Mouse (Mus musculus) urinary bladder, postnatal 25 days (tissue): ENCODE results near the gene Dnm3.
"Not testable (repeated sequence)": the region's sequence is repeated elsewhere in the genome, so short reads cannot be mapped to it uniquely, and the experiment has no call there.

ENCODE experiments used
- DNase-seq: peaks from one replicate; pipeline ENCODE4 v3.0.0; 2022; ENCODE audit warnings: low spot score

The Dnm3 gene

GRCm38 (mm10) chr1:162428904-162429303, 48.9 kb downstream of the Dnm3 start:
- no peak for DNase-seq

DNA sequence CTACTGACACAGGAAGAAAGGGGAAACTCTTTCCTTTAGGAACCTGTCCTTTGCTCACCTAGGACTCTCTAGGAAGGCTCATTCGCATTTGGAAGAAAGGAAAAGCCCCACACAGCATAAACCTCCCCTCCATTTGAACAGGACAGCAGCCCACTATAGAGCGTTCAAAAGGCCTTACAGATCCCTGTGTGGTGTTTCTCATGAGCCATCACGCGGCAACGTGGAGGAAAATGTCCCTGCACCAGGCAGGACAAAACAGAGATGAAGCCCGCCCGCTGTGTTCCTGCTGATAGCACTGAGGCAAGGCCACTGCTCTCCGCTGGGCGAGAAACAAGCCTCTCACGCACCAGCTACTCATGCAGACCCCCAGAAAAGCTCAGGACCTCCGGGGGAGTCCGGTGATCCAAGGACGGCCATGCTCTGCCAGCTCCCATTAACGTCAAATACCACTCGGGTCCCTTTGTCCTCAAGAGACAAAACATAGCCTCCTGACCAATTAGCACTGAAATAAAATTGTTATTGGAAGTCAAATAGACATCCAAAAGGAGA, 51.8 kb downstream of the Dnm3 start:
- no peak for DNase-seq

DNA sequence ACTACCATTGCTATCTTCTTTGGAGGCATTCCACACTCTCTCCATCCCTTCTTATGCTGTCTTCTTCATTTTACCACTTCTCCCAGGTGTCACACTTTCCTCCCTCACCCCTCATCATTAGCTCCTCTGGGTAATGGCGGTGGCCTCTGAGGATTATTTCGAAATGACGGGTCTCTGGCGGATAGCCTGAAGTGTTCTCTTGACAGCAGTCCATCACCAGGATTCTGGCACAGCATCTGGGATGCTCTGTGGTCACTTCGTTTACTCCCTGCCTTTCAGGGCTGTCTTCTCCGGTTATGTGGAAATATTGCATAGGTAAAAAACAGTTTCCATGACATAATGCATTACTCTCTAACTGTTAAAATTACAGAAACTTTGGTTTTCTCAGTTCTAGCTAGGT, 55.0 kb downstream of the Dnm3 start:
- no peak for DNase-seq

- no peak for DNase-seq
Measured at GRCm38 (mm10) chr1:162413791-162414190, 64.0 kb downstream of the Dnm3 start.

GRCm38 (mm10) chr1:162412787-162413429, 64.9 kb downstream of the Dnm3 start:
- no peak for DNase-seq

DNA sequence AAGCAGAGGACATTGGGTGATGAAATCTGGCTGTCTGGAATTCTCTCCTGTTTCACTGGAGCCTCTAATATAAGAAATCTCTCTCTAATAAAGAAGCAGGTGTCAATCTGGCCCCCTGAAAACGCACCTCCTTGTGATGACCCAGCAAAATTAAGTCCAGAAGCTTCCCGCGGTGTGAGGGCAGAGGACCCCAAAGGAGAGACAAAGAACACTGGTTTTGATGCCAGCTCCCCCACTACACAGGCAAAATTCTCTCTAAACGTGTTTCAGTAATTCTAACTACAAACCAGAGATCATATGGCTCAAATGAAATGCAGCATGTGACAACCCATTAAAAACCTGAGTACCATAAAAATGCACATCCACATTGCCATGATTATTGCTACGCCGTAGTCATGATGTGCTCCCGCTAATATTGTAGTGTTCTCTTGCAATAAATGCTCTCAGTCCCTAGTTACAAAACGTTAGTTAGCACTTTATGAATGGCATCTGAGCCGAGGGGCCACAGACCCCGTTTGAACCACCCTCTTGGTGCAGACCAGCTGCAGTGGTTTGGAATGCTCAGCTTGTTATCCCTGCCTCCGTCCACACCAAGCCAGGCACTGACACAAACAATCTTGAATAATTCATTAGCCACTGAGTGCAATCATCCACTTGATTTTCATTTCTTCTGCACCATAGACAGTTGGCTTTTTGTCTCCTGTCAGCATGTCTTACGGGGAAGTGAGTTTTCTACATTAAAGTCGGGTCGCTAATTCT, 67.4 kb downstream of the Dnm3 start:
- no peak for DNase-seq

- DNase-seq: no peak
Measured at GRCm38 (mm10) chr1:162394549-162394948, 83.3 kb downstream of the Dnm3 start.

DNA sequence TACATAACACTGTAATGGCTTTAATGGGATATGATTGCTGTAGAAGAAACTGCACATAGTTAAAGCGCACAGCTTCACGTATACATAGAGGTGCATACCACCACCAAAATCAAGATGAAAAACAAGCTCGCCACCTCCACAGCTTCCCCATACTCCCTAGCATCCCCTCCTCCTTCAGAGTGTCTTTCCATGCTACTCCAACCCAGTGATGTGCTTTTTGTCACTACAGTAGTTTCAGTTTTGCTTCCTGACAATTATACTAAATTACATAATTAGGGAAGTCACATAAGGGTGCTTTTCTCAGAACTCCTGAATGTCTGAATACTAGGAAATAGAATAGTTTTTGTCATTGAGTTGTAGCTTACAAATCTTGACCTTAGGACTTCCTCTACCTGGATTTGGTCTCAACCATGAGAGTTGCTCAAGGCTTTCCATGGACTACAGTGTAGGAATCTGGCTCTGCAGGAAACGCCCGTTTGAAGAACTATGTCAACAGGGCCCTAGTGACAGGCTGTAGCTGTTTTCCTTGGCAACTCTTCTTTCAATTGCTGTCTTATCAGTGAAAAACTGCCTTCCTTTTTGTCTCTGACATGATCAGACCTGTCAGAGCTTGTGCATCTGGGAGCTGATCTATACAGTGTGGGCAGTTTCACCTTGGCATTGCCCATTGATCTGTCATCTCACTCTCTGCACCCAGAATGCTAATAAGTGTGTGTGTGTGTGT, 89.2 kb downstream of the Dnm3 start:
- DNase-seq: peak; percentile 15

DNA sequence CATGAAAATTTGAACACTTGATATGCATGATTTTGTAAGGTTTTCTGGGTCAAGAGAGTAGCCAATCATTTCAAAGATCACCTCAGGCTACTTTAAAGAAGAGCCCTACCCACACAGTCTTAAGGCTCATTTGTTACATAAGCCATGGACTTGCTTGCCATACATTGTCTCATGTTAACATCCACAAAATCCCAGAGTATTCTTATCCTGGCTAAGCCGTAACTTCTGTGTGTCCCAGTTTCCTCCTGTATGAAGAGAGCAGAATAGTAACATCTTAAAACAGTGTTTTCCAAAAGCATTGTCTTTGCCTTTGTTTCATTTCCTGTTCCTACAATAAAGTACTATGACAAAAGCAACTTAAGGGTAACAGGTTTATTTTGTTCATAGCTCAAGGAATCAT, 104.8 kb downstream of the Dnm3 start:
- DNase-seq: not testable (repeated sequence)

GRCm38 (mm10) chr1:162369726-162370125, 108.1 kb downstream of the Dnm3 start:
- DNase-seq: no peak

DNA sequence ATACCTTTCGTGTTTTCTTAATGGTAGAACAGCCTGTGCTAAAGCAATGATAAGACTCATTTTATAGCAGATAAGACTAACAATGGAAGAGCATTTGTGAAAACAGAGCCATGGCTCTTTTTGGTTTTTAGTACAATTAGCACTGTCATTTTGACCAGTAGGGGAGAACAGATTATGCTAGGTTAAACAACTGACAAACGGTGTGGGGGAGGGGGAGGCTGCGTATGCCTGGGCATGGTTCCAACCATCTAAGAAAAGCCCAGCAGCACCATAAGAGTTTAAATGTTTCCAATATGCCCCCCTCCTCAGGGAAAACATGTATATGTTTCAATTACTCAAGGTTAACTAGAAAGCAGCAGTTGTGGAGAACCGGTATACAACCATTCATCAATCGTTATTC, 115.9 kb downstream of the Dnm3 start:
- DNase-seq: no peak

GRCm38 (mm10) chr1:162359270-162359669, 118.6 kb downstream of the Dnm3 start:
- DNase-seq: peak; percentile 16

DNA sequence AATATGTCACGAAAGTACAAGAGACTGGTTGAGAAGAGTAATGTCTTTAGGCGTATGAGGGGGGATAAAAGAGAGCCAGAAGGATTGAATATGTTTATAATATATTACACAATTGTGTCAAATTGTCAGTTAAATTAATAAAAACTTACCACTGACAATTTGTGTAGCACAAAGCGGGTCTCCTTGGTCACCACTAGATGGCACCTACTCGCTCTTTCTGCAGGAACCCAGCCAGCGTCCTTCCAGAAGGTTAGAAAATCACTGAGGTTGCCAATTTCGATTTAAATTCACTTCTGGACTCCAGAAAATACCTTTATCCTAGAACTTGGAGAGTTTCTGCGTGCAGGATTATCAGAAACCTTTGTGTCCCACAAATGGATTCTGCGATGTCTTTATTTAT, 119.8 kb downstream of the Dnm3 start:
- DNase-seq: no peak

- no peak for DNase-seq
Measured at GRCm38 (mm10) chr1:162356481-162356880, 121.4 kb downstream of the Dnm3 start.

GRCm38 (mm10) chr1:162354780-162355179, 123.1 kb downstream of the Dnm3 start:
- no peak for DNase-seq

- no peak for DNase-seq
Measured at GRCm38 (mm10) chr1:162353831-162354230, 124.0 kb downstream of the Dnm3 start.

DNA sequence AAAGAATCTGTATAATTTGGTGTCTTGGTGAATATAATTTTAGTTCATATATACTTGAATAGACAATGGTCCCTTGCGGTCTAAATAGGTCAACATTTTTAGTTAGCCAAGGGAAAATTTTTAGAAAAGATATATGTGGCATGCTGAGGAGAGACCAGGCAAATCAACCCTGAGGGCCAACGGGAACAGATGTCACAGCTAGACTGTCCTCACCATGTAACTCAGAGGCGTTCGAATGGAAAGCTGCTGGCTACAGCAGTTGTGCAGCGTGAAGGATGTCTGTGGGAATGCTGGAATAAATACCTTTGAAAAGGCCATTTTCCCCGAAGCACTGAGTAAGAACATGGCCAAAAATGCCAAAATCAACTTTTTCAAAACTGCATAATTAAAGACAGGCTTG, 128.5 kb downstream of the Dnm3 start:
- no peak for DNase-seq

GRCm38 (mm10) chr1:162346456-162347011, 131.3 kb downstream of the Dnm3 start:
- DNase-seq: no peak

GRCm38 (mm10) chr1:162337170-162337569, 140.7 kb downstream of the Dnm3 start:
- DNase-seq: no peak

GRCm38 (mm10) chr1:162336640-162337039, 141.2 kb downstream of the Dnm3 start:
- no peak for DNase-seq

DNA sequence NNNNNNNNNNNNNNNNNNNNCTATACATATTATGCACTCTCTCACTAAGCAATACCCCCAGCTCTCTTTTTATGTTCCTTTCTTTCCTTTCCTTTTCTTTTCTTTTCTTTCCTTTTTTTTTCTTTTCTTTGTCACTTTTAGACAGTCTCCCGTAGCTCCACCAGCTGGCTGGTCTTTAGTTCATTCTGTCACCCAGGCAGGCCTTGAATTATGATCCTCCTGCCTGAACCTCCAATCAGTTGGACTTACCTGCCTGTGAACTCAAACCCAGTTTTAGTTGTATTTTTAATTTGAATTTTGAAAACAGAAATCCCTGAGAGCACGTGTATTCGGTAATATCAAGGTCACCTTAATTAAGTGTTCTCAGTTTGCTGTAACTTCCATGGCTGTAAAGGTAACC, 141.6 kb downstream of the Dnm3 start:
- DNase-seq: no peak

DNA sequence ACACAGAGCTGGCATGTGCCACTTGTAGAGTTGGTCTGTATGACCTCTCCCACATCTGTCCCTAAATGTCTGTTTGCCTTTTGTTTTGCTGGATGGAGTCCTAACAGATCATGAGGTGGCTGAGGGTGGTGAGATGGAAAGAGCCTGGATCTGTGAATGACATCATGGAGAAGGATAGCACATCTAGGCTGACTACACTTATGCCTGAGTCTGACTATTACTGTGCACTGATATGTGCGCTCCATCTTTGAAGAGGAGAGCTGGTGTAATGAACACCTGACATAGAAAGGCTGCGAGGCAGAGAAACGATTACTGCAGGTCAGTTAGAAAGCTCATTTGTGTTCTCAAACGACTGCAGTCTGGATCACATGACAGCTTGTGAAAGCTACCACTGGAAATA, 149.2 kb downstream of the Dnm3 start:
- DNase-seq: no peak

- DNase-seq: no peak
Measured at GRCm38 (mm10) chr1:162327631-162328030, 150.2 kb downstream of the Dnm3 start.
